Mouse (Mus musculus) myocyte (in vitro differentiated cells): ENCODE measurements around the gene Cenpo. TPM values are rescaled to one million over a fixed set of nuclear protein-coding genes. Genes with fewer than 3 reads are reported as not detected.

Experiments used
- H3K27me3 ChIP-seq: one replicate; pipeline ENCODE4 v1.6.1; 2011; ENCODE audit not compliant: control insufficient read depth, insufficient read depth, insufficient read length
- H3K36me3 ChIP-seq: one replicate; pipeline ENCODE4 v1.6.1; 2011; ENCODE audit not compliant: control insufficient read depth, insufficient read depth
- H3K4me2 ChIP-seq: one replicate; pipeline ENCODE4 v1.6.1; 2011; ENCODE audit warnings: low read depth, control low read depth
- H3K4me3 ChIP-seq: one replicate; pipeline ENCODE4 v1.5.1; 2011; ENCODE audit warnings: mild to moderate bottlenecking, control low read depth, moderate library complexity
- H3K79me2 ChIP-seq: one replicate; pipeline ENCODE4 v1.6.1; 2011; ENCODE audit not compliant: control insufficient read depth, insufficient read depth
- H3ac ChIP-seq: one replicate; pipeline ENCODE4 v1.6.1; 2011; ENCODE audit not compliant: control insufficient read depth, insufficient read length
- CEBPB ChIP-seq: IDR thresholded peaks from 2 replicates; pipeline ENCODE4 v1.6.1; 2011; ENCODE audit warnings: mild to moderate bottlenecking, moderate library complexity; ENCODE audit not compliant: poor library complexity, insufficient read depth, severe bottlenecking
- E2F4 ChIP-seq: IDR thresholded peaks from one replicate; pipeline ENCODE4 v1.6.1; 2011; ENCODE audit warnings: mild to moderate bottlenecking, control low read depth, moderate library complexity; ENCODE audit not compliant: insufficient read depth
- MAX ChIP-seq: IDR thresholded peaks from one replicate; pipeline ENCODE4 v1.6.1; 2011; ENCODE audit warnings: low read depth, mild to moderate bottlenecking, control low read depth
- MYOD1 ChIP-seq, 3 experiments: IDR thresholded peaks; one replicate each; pipeline ENCODE4 v1.6.1; 2011; ENCODE audit warnings: control low read depth in 2 of 3, low read depth in 2 of 3, mild to moderate bottlenecking in 2 of 3, moderate library complexity in 1 of 3; ENCODE audit not compliant: insufficient read length in 2 of 3, control insufficient read depth in 1 of 3
- MYOG ChIP-seq, 3 experiments: IDR thresholded peaks; one replicate each; pipeline ENCODE4 v1.6.1; 2011; ENCODE audit warnings: control low read depth in 2 of 3, low read depth in 2 of 3, mild to moderate bottlenecking in 2 of 3; ENCODE audit not compliant: insufficient read length in 2 of 3, control insufficient read depth in 1 of 3, insufficient read depth in 1 of 3
- POLR2A ChIP-seq: IDR thresholded peaks from one replicate; pipeline ENCODE4 v1.6.1; 2011; ENCODE audit warnings: low read depth, mild to moderate bottlenecking, control low read depth, moderate library complexity; ENCODE audit not compliant: insufficient read length
- POLR2AphosphoS2 ChIP-seq: IDR thresholded peaks from one replicate; pipeline ENCODE4 v1.6.1; 2011; ENCODE audit warnings: low read depth, control low read depth; ENCODE audit not compliant: insufficient read length
- REST ChIP-seq: IDR thresholded peaks from one replicate; pipeline ENCODE4 v1.6.1; 2011; ENCODE audit warnings: mild to moderate bottlenecking, control low read depth, moderate library complexity; ENCODE audit not compliant: insufficient read depth, insufficient read length
- SRF ChIP-seq: IDR thresholded peaks from one replicate; pipeline ENCODE4 v1.6.1; 2011; ENCODE audit warnings: low read depth; ENCODE audit not compliant: control insufficient read depth, insufficient read length
- TCF12 ChIP-seq: IDR thresholded peaks from one replicate; pipeline ENCODE4 v1.6.1; 2011; ENCODE audit warnings: mild to moderate bottlenecking, control low read depth; ENCODE audit not compliant: poor library complexity, insufficient read depth, severe bottlenecking
- TCF3 ChIP-seq: IDR thresholded peaks from one replicate; pipeline ENCODE4 v1.6.1; 2011; ENCODE audit warnings: low read depth, control low read depth; ENCODE audit not compliant: insufficient read length
- USF1 ChIP-seq: IDR thresholded peaks from one replicate; pipeline ENCODE4 v1.6.1; 2011; ENCODE audit warnings: low read depth, mild to moderate bottlenecking, control low read depth, moderate library complexity
- polyA plus RNA-seq: library from polyadenylated mRNA; unstranded; fragments of >200 nt; fragmentation: generic; extraction: Trizol; gene quantifications from one replicate; pipeline ENCODE4 v1.2.1, GENCODE M21; 2012; ENCODE audit warnings: missing spikeins

Gene Cenpo
- polyA plus RNA-seq: 5.5 TPM

GRCm38 (mm10) chr12:4233572-4234508 lies at the start of gene Cenpo, which contains the start of gene Ptrhd1:
TSS of gene Cenpo (minus strand) at chr12:4234294.
TSS of gene Ptrhd1 (plus strand) at chr12:4234027.
- Histone ChIP-seq H3K4me3 (peak within 1 kb of the TSS; percentile 62), H3K36me3 (peaks cover 14% of the 10 kb centered on the region), H3K27me3 (no peaks in the 10 kb centered on the region), H3K4me2 (peak within 1 kb of the TSS; percentile 89), H3ac (peak within 1 kb of the TSS; percentile 78), H3K79me2 (peaks cover 8% of the 10 kb centered on the region)
- no peak for TF ChIP-seq TCF12
- TF ChIP-seq USF1: peak; percentile 13
- no peak for TF ChIP-seq TCF3
- TF ChIP-seq SRF: peak; percentile 46
- TF ChIP-seq MAX: peak; percentile 17
- peak; percentile 76 for TF ChIP-seq POLR2A
- peak in 1 of 3 experiments; percentile 1 for TF ChIP-seq MYOD1 (IDR thresholded peaks at IDR 0.05; ENCODE audit: control insufficient read depth in 1 of 3, insufficient read length in 2 of 3, low read depth in 2 of 3)
- no peak for TF ChIP-seq MYOG (IDR thresholded peaks at IDR 0.05; ENCODE audit: control insufficient read depth in 1 of 3, insufficient read depth in 1 of 3, insufficient read length in 2 of 3, low read depth in 2 of 3)
- TF ChIP-seq REST: no peak
- peak; percentile 83 for TF ChIP-seq POLR2AphosphoS2
- no peak for TF ChIP-seq CEBPB
- TF ChIP-seq E2F4: peak; percentile 97

DNA sequence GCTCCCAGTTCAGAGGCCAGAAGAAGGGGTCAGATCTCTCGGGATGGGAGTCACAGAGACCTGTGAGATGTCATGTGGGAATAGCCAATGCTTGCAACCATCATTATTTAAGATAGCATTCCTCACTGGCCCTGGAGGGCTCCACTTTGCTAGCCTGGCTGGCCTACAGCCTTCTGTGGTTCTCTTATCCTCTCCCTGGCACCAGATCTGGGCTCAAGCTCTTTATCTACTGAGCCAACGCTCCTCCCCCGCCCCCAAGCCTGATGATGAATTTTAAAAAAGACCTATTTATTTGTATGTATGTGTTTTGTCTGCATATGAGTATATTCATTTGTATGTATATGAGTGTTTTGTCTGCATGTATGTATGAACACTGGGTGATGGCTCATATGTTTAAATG lies 45.8 kb upstream of the Cenpo start:
- no peak overlapping the region for H3ac ChIP-seq
- no peak overlapping the region for H3K4me3 ChIP-seq
- H3K36me3 ChIP-seq: no peaks in the 10 kb centered on the region
- no peak for TF ChIP-seq MYOG (IDR thresholded peaks at IDR 0.05; ENCODE audit: control insufficient read depth in 1 of 3, insufficient read depth in 1 of 3, insufficient read length in 2 of 3, low read depth in 2 of 3)
- no peak for TF ChIP-seq TCF3
- no peak for TF ChIP-seq USF1
- no peak for TF ChIP-seq E2F4
- no peak for TF ChIP-seq TCF12
- TF ChIP-seq POLR2AphosphoS2: no peak
- no peak for TF ChIP-seq REST
- no peak for TF ChIP-seq POLR2A
- no peak for TF ChIP-seq SRF
- no peak for TF ChIP-seq MYOD1 (IDR thresholded peaks at IDR 0.05; ENCODE audit: control insufficient read depth in 1 of 3, insufficient read length in 2 of 3, low read depth in 2 of 3)
- no peak for TF ChIP-seq MAX
- TF ChIP-seq CEBPB: no peak
- H3K27me3 ChIP-seq: no peaks in the 10 kb centered on the region
- no peaks in the 10 kb centered on the region for H3K79me2 ChIP-seq
- no peak overlapping the region for H3K4me2 ChIP-seq

DNA sequence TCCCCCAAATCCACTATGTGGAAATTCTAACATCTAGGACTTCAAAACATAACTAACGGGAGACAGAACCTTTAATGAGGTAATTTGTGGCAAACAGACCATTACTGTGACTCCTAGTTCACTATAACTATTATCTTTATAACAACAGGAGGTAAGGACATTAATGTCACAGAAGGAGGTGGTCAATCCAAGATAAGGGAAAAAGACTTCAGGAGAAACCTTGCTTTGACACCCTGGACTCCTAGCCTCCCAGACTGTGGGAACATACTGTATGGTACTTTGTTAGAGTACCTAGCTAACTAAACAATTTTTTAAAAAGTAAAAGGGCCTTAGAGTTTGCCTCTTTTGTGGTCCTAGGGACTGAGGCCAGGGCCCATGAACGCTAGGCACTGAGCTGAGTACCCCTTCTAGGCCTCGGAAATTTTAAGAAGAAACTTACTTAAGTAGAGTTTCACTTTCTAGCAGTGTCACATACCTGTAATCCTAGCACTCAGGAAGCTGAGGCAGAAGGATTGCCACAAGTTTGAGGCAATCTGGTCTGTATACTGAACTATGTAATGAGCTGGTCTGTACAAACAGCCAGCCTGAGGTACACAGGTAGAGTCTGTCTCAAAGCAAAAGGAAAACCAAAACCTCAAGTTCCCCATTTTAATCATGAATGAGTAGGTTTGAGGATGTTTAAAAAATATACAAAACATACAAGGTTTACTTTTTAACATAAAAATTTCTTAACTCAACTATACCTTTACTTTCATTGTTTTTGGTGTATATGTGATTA lies 45.1 kb upstream of the Cenpo start:
- Histone ChIP-seq H3K27me3 (no peaks in the 10 kb centered on the region), H3K4me2 (no peak overlapping the region), H3ac (no peak overlapping the region), H3K36me3 (no peaks in the 10 kb centered on the region), H3K79me2 (no peaks in the 10 kb centered on the region), H3K4me3 (no peak overlapping the region)
- TF ChIP-seq MYOD1 (IDR thresholded peaks at IDR 0.05; ENCODE audit: control insufficient read depth in 1 of 3, insufficient read length in 2 of 3, low read depth in 2 of 3) (no peak), TCF12 (no peak), MYOG (IDR thresholded peaks at IDR 0.05; ENCODE audit: control insufficient read depth in 1 of 3, insufficient read depth in 1 of 3, insufficient read length in 2 of 3, low read depth in 2 of 3) (no peak), USF1 (no peak), MAX (no peak), POLR2A (no peak), TCF3 (no peak), SRF (no peak), REST (no peak), E2F4 (no peak), POLR2AphosphoS2 (no peak), CEBPB (no peak)

DNA sequence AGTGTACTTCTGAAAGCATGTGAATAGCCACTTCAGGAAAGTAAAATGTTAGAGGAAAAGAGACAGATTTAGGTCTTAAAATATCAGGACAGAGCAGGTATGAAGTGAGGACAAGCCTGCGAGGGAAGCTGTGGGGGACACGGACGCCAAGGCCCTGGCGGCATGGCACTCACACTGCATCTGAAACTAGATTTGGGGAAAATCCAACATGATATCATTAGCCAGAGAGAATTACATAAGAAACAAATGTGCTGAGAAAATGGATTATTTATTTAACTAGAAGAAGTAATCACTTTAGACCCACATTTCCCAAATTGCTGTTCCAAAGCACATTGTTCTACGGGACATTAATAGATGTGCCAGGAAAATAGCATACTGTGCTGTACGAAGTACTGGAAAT lies 37.0 kb upstream of the Cenpo start:
- Histone ChIP-seq H3K4me2 (no peak overlapping the region), H3K27me3 (no peaks in the 10 kb centered on the region), H3K4me3 (no peak overlapping the region), H3K36me3 (no peaks in the 10 kb centered on the region), H3K79me2 (no peaks in the 10 kb centered on the region), H3ac (no peak overlapping the region)
- no peak for TF ChIP-seq MYOD1 (IDR thresholded peaks at IDR 0.05; ENCODE audit: control insufficient read depth in 1 of 3, insufficient read length in 2 of 3, low read depth in 2 of 3)
- no peak for TF ChIP-seq POLR2A
- no peak for TF ChIP-seq MYOG (IDR thresholded peaks at IDR 0.05; ENCODE audit: control insufficient read depth in 1 of 3, insufficient read depth in 1 of 3, insufficient read length in 2 of 3, low read depth in 2 of 3)
- no peak for TF ChIP-seq USF1
- no peak for TF ChIP-seq SRF
- TF ChIP-seq REST: no peak
- no peak for TF ChIP-seq POLR2AphosphoS2
- TF ChIP-seq CEBPB: no peak
- no peak for TF ChIP-seq TCF12
- TF ChIP-seq MAX: no peak
- no peak for TF ChIP-seq TCF3
- TF ChIP-seq E2F4: no peak
